Mouse (Mus musculus): Measurements from ENCODE around the gene Pla2g1b.
"Not testable (repeated sequence)": the region's sequence is repeated elsewhere in the genome, so short reads cannot be mapped to it uniquely, and the experiment has no call there.

Pla2g1b gene

DNA sequence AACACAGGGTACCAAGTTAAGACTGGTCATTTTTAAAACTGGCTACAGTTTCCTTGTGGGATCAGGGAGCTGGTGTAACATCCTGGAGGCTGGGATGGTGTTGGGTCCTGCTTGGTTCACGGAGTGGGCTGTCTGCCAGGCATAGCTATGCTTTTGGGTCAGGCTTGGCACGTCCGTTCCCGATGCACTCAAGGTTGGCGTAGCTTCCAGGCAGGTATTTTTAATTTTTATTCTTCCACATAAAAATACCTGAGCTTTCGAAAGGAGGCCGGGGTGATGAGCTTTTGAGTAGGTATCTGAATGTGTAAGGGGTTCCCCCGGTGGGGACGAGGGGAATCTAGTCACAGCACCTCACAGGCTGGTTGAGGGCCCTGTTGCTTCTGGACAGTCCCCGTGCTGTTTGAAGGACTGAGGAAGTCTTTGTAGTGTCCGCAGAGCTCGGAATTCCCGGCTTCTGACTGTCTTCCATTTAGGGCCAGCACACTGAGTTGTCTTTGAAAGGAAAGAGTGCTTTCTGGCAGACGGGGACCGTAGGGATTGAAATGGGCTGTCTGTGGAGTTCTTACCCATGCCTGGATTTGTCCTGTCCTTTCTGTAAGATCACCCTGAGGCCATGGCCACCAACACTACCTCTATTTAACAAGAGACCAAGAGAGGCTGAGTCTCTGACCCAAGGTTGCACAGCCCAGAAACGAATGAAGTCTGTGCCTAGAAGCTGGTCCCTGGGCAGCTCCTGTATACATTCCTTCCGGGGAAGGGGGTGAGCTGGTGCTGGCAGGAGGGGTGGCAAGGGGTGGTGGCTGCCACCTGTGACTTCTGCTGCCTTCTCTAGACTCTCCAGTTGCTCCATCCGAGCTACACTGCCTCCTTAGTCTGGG lies 42.2 kb downstream of the Pla2g1b start:
- DNase-seq: peak; percentile 71

- no peak for DNase-seq
Measured at GRCm38 (mm10) chr5:115508859-115509147, 42.7 kb downstream of the Pla2g1b start.

DNA sequence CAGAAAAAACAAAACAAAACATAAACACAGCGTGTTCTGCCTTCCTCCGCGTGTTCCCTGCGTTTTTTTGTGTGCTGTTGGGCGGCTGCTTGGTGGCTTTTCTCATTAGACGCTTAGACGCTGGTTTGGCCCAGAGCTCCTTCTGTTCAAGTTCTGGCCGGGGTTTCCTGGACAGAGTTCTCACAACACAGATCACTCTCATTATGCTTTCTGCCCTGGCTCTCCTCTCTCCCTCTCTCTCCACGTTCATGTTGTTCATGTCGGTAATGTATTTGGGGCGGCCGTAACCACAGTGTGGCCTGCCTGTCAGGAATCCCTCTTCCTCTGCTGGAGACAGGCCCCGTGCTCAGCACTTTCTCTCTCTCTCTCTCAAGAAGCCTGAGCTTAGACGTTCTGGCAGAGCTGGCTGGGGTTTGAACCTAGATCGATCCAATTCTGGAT lies 43.3 kb downstream of the Pla2g1b start:
- no peak for DNase-seq

DNA sequence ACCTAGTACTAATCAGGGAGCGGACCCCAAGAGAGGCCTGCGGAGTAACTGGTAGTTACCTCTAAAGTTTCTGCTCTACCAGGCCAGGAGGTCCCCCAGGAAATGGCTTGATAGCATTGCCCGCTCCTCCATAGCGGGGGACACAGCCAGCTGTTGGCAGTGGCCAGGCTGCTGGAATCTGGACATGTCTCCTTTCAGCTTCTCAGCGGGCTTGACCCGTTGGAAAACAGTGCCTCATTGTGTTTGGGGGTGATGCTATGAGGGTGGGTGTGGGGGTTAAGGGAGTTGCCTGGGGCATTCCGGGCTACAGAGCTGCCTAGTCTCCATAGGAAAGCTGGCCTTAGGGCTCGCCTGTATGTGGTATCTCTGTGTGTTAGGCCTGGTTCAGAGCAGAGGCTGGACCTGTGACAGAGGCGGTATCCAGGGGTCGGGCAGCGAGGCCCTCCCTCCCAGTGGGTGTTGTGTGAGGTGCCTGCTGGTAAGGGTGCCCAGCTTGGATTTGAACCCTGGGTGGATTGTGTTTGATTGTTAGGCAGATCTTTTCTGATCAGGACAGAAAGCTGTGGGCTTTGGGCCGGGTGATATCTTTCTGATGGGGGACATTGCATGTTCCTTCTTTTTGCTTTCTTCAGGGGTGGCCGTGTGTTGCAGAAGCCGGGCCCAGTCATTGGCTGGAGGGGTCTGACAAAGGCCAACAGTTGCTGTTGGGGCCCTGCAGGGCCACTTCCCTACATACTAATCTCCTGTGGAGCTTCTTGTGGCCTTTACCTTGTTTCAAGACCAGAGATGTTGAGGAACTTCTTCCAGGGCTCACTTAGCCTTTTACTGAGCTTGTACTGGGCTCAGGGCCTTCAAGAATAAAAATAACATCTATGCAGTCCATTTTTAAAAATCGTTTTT lies 44.0 kb downstream of the Pla2g1b start:
- no peak for DNase-seq

- DNase-seq: no peak
Measured at GRCm38 (mm10) chr5:115512375-115512774, 46.3 kb downstream of the Pla2g1b start.

DNA sequence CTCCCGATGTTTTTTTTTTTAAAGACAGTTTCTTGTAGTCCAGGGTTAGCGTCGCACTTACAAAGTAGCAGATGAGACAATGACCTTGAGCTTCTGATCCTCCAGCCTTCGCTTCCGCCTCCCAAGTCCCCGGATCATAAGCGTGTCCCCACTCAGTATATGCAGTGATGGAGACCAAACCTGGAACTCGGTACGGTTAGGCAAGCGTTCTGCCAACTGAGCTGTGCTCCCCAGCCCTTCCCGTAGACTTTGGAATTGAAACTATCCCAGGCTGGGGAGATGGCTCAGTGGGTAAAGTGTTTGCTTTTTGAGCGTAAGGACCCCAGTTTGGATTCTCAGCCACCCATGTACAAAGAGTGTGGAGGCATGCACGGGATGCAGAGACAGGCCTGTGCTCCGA lies 47.2 kb downstream of the Pla2g1b start:
- DNase-seq: no peak

DNA sequence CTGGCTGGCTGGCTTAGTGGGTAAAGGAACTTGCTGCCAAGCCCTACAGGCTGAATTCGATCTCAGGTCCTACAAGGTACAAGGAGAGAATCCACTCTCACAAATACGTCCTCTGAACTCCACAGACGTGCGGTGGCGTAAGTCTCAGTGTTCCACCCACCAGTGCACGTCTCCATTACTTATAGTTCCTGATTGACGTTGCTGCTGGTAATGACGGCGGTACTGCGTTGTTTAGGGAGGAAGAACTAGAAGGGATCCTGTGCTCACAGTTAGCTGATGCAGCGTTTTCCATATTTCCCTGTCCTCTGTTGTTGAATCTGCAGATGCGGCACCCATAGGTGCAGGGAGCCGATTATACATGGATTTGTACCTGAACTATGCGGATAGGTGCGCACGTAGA lies 47.7 kb downstream of the Pla2g1b start:
- no peak for DNase-seq

- no peak for DNase-seq
Measured at GRCm38 (mm10) chr5:115514346-115514745, 48.3 kb downstream of the Pla2g1b start.

- DNase-seq: peak; percentile 78
Measured at GRCm38 (mm10) chr5:115514896-115515587, 49.0 kb downstream of the Pla2g1b start.

GRCm38 (mm10) chr5:115516081-115516907 lies 50.2 kb downstream of the Pla2g1b start:
- DNase-seq: no peak

DNA sequence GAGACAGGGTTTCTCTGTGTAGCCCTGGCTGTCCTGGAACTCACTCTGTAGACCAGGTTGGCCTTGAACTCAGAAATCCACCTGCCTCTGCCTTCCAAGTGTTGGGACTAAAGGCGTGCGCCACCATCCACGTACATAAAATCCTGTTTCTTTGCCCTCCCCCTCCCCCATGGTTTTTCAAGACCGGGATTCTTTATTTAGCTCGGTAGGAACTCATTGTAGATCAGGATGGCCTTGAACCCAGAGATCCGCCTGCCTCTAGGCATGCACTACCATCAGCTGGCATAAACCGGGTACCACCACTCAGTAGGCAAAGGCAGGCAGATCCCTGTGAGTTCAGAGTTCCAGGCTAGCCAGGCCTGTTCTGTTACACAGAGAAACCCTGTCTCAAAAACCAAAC lies 50.8 kb downstream of the Pla2g1b start:
- no peak for DNase-seq

DNA sequence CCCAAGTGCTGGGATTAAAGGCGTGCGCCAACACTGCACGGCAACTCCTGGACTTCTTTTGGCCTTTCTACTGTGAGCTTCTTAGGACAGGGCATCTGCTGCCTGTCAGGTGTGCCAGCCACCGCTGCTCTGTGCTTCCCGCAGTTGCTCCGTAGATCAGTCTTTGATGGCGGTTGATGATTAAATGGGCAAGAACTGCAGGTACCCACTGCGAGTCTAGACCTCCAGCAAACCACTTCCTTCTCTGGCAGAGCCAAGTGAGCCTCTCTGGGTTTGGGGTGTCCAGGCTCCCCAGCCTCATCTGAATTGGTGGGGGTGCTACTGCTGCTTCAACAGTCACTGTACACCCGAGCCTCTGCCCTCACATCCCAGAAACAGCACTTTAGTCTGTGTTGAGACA lies 51.4 kb downstream of the Pla2g1b start:
- DNase-seq: no peak

DNA sequence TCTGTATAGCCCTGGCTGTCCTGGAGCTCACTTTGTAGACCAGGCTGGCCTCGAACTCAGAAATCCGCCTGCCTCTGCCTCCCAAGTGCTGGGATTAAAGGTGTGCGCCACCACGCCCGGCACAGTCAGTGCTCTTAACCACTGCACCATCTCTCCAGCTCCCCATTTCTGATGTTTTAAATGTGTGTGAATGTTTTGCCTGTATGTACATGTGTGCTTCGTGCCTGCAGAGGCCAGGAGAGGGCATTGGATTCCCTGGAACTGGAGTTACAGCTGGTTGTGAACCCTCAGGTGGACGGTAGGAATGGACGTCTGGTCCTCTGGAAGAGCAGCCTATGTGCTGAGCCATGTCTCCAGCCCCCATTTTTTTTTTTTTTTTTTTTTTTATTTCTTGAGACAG lies 52.2 kb downstream of the Pla2g1b start:
- DNase-seq: not testable (repeated sequence)

- no peak for DNase-seq
Measured at GRCm38 (mm10) chr5:115520325-115520869, 54.3 kb downstream of the Pla2g1b start.

GRCm38 (mm10) chr5:115521553-115522461 lies 55.7 kb downstream of the Pla2g1b start:
- DNase-seq: peak; percentile 64

DNA sequence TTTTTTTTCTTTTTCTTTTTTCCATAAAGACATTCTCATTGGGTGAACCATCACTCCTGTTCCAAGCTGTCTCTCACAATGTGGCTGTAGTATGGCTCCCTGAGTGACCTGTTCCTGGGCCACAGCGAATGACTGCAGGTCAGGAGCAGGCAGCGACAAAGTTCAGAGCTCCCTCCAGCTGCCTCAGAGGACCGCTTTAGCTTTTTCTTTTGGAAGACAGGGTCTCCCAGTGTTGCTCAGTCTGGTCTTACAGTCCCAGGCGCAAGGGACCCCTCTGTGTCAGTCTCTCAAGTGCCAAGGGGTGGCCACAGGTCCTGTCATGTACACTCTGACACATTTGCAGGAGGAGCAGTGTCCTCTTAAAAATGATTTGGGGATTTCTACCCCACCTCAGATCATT lies 56.5 kb downstream of the Pla2g1b start:
- DNase-seq: no peak

GRCm38 (mm10) chr5:115522981-115523499 lies 57.0 kb downstream of the Pla2g1b start:
- DNase-seq: no peak

GRCm38 (mm10) chr5:115523971-115524370 lies 57.9 kb downstream of the Pla2g1b start:
- peak; percentile 63 for DNase-seq

Data from lung, postnatal 14 days (tissue).